Mouse (Mus musculus) mouse trophoblast stem cell (cell line): ENCODE measurements at regions not wholly inside any gene's neighbourhood (a gene's known extent, or its start where the extent isn't known, plus 50 kb on each side); places are given as distances from the start of the nearest gene placed in this dataset.

ENCODE experiments used
- in situ Hi-C, 2 experiments: fragments of 300-500 bp; cut with MseI, MboI; formaldehyde crosslinking; loops; 2 replicates in 1 of 2; 3 replicates in 1 of 2; pipeline ENCODE4 v1.15.1; 2025

DNA sequence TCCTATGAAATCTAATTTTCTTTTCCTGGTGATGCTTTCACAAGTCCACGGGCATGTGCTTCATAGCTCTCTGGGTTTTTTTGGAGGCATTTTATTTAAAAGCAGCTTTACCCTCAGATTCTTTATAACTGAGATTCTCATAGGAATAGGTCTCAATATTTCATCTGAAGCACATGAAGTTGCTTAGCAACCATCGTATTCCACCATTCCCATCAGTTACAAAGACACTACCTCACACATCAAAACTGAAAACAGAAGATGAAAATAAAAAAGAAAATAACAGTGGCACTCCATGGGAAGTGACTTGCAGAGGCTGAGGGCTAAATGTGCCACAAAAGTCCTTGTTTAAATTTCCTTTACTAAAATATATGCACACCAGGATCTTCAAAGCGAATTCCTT, 384.0 kb upstream of the 1700015G11Rik start:
- in situ Hi-C loops: loop anchor here (25.0 kb wide), 1 partner anchor 362 kb away; no protein-coding TSS in a partner anchor

DNA sequence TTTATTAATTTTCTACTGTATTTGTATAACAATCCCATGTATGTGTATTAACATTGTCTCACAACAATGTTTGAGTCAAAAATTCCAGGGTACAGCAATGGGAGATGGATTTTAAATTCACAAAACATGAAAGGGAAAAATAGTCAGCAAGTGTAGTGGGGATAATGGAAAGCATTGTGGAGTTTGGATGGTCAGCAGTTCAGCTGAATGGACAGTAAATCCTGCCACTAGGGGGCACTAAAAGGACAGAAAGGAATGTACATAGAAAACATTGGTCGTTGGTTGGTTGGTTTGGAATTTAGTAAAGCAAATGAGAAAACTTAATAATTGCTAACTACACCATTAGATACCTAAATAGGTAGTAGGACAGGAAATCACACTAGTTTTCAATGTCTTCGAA, 376.3 kb upstream of the 1700015G11Rik start:
- in situ Hi-C loops: loop anchor here (25.0 kb wide), 1 partner anchor 354 kb away; no protein-coding TSS in a partner anchor
